Mouse (Mus musculus) lung, embryonic 16.5 days (tissue): Measurements from ENCODE around the gene Slfn14. TPM values are rescaled to one million over a fixed set of nuclear protein-coding genes. Genes with fewer than 3 reads are reported as not detected.

Experiments used
- ATAC-seq: fragments of 200-750 bp; cut with Nextera tagmentation; 2 replicates; pipeline ENCODE4 v1.8.0; 2017; ENCODE audit warnings: low read depth, mild to moderate bottlenecking, moderate library complexity
- H3K27ac ChIP-seq: fragments of 300-500 bp; sonication (generic); 2 replicates; pipeline ENCODE4 v1.5.1; 2014; ENCODE audit warnings: mild to moderate bottlenecking, control low read depth, low read length
- H3K27me3 ChIP-seq: fragments of 300-500 bp; sonication (generic); 2 replicates; pipeline ENCODE4 v1.6.1; 2014; ENCODE audit warnings: low read depth, low read length, mixed read lengths; ENCODE audit not compliant: control insufficient read depth, insufficient read depth
- H3K36me3 ChIP-seq: fragments of 300-500 bp; sonication (generic); 2 replicates; pipeline ENCODE4 v1.6.1; 2014; ENCODE audit warnings: low read length; ENCODE audit not compliant: control insufficient read depth, insufficient read depth
- H3K4me1 ChIP-seq: fragments of 300-500 bp; sonication (generic); replicated peaks from 2 replicates; pipeline ENCODE4 v1.6.1; 2014; ENCODE audit warnings: low read length, mixed read lengths; ENCODE audit not compliant: control insufficient read depth, insufficient read depth
- H3K4me2 ChIP-seq: fragments of 300-500 bp; sonication (generic); 2 replicates; pipeline ENCODE4 v1.6.1; 2014; ENCODE audit warnings: low read depth, low read length, control low read depth
- H3K4me3 ChIP-seq: fragments of 300-500 bp; sonication (generic); 2 replicates; pipeline ENCODE4 v1.5.1; 2014; ENCODE audit warnings: mild to moderate bottlenecking, low read length, control low read depth
- H3K9ac ChIP-seq: fragments of 300-500 bp; sonication (generic); 2 replicates; pipeline ENCODE4 v1.6.1; 2014; ENCODE audit warnings: low read length, control low read depth
- H3K9me3 ChIP-seq: fragments of 300-500 bp; sonication (generic); 2 replicates; pipeline ENCODE4 v1.6.1; 2016; ENCODE audit warnings: low read length; ENCODE audit not compliant: control insufficient read depth
- WGBS: fragments of 180-500 bp; shearing (Covaris S2); extraction: QIAGEN DNeasy Blood & Tissue Kit; methylation state at CpG from one replicate; pipeline ENCODE4 v1.1.7; 2014; 5-methylcytosine and 5-hydroxymethylcytosine counted together
- polyA plus RNA-seq: library from polyadenylated mRNA; unstranded; fragments of >200 nt; fragmentation: Nextera tagmentation; extraction: Ambion mirVana; gene quantifications from 2 replicates; pipeline ENCODE4 v1.2.1, GENCODE M21; 2015

The Slfn14 gene
- polyA plus RNA-seq, 1 experiment from 2014 or later = 0.45 TPM

GRCm38 (mm10) chr11:83227926-83228723 is 58.4 kb downstream of the Slfn14 start:
- Histone ChIP-seq H3K4me1 (no peaks in the 10 kb centered on the region), H3K9me3 (no peaks in the 10 kb centered on the region), H3K36me3 (no peaks in the 10 kb centered on the region), H3K27ac (no peak overlapping the region), H3K27me3 (no peaks in the 10 kb centered on the region), H3K9ac (no peak overlapping the region), H3K4me2 (no peak overlapping the region), H3K4me3 (no peak overlapping the region)
- ATAC-seq = no peak
- 81% methylated on average over 7 of the region's 7 CpGs for WGBS

DNA sequence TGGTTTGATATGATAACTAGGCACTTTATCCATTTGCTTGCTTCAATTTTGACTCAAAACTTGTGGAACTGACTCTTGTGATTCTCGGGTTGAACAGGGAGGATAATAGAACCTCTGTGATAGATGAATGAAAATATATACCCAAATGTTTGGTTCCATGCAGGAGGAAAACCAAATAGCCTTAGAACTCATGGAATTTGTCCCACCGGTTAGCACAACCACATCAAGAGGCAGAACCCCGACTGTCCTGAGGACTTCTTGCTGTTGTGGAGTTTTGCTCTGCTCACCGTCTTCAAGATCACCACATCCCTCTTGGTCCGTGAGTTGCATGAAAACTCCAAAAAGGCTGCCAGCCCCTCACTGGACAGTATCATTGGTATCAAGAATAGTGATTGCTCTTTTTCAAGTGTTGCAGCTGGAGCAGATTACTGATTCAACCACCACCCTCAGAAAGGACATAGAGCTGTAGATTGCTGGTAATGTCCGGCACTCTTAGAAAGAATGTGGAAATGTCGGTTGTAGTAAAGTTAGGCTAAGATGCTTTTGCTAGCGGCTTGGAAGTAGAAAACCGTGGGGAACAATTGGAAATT is 61.1 kb downstream of the Slfn14 start:
- Histone ChIP-seq H3K4me3 (peak overlapping the region; percentile 13; the same call in 1 of the 2 replicates), H3K4me2 (no peak overlapping the region), H3K9ac (no peak overlapping the region), H3K36me3 (no peaks in the 10 kb centered on the region), H3K9me3 (no peaks in the 10 kb centered on the region), H3K27ac (no peak overlapping the region), H3K4me1 (no peaks in the 10 kb centered on the region), H3K27me3 (no peaks in the 10 kb centered on the region)
- no peak for ATAC-seq
- WGBS = 79% methylated on average over 9 of the region's 9 CpGs

Other genes starting within 250 kb of the Slfn14 start
- gene Slfn2, start 221.6 kb downstream of the Slfn14 start, polyA plus RNA-seq = 7.5 and 8.2 TPM in 2 replicates
- gene Slfn1, start 169.9 kb downstream of the Slfn14 start, polyA plus RNA-seq = 0.75 and 0.84 TPM in 2 replicates
- gene Slfn4, start 111.5 kb downstream of the Slfn14 start, polyA plus RNA-seq = 0.11 TPM in 1 of 2 replicates, not detected in the other
- gene Slfn3, start 95.4 kb downstream of the Slfn14 start, polyA plus RNA-seq = 1.1 and 1.2 TPM in 2 replicates
- 54.9 and 59.8 TPM in 2 replicates for gene Ap2b1, start 12.3 kb upstream of the Slfn14 start, polyA plus RNA-seq
- gene Pex12, start 15.9 kb upstream of the Slfn14 start, polyA plus RNA-seq = 13.1 and 13.9 TPM in 2 replicates
- gene Rasl10b, start 122.4 kb upstream of the Slfn14 start, polyA plus RNA-seq = 0.41 and 0.62 TPM in 2 replicates
- 0.53 and 0.82 TPM in 2 replicates for gene Gas2l2, start 142.7 kb upstream of the Slfn14 start, polyA plus RNA-seq
- gene 1700020L24Rik, start 151.0 kb upstream of the Slfn14 start, polyA plus RNA-seq = 0.39 TPM in 1 of 2 replicates, not detected in the other
- 1.7 and 1.8 TPM in 2 replicates for gene Mmp28, start 176.3 kb upstream of the Slfn14 start, polyA plus RNA-seq
- 12.3 and 13.9 TPM in 2 replicates for gene Taf15, start 186.4 kb upstream of the Slfn14 start, polyA plus RNA-seq
- not detected in 2 replicates for gene Heatr9, start 235.4 kb upstream of the Slfn14 start, polyA plus RNA-seq
- 1.1 and 1.9 TPM in 2 replicates for gene Ccl5, start 243.8 kb upstream of the Slfn14 start, polyA plus RNA-seq